Mouse (Mus musculus) activated CD4-positive, CD25-positive, alpha-beta regulatory T cell, adult 4 months (primary cell): ENCODE measurements around the gene Erbb4. TPM values are rescaled to one million over a fixed set of nuclear protein-coding genes. Genes with fewer than 3 reads are reported as not detected.

Experiments
- ATAC-seq: one replicate; pipeline ENCODE4 v1.8.0; 2017
- polyA plus RNA-seq, 2 experiments: library from polyadenylated mRNA; unstranded; fragments of 100-300 nt; shearing (Covaris generic); gene quantifications; one replicate each; pipeline ENCODE4 v1.2.1; 2017

Gene Erbb4
- polyA plus RNA-seq, 2 experiments from 2014 or later: not detected

- no peak for ATAC-seq
These were observed 1053.1 kb downstream of the Erbb4 start for GRCm38 (mm10) chr1:68054715-68055114.

DNA sequence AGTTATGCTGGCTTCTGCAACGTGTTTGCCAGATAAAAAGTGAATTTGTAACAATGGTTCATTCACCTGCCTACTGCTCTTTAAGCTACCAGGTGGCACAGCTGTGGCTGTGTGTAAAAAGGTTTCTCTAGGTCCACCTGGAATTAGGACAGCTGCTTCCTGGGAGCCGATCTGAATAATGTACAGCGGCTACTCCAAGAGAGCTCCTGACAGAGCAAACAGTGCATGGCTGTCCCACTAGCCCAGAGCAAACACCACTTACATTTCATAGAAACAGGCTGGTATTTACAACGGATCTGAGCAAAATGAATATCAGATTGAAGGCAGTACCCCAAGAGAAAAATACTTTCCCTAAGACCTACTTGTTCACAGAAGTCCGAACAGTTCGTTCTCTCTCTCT, 1058.0 kb downstream of the Erbb4 start:
- ATAC-seq: no peak

- no peak for ATAC-seq
These were observed 1060.7 kb downstream of the Erbb4 start for GRCm38 (mm10) chr1:68047139-68047538.

DNA sequence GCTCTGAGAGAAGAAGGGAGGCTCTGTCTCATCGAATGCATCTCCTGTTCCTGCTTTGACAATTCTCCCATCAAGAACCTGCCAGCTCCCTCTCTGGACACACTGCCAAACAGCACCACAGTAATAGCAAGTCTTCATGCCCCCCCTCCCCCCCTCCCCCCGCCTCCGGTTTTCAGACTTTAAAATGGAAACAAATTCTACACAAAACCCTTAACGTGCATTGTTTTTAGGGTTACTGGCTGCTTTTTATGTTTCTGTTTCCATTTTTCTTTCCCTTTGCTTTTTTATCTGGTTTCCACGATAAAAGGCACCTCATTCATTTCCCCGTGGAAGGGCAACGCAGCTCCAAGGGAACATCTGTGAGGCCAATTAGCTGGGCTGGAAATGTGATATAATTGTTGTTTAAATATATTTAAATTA, 1061.3 kb downstream of the Erbb4 start:
- ATAC-seq: no peak

DNA sequence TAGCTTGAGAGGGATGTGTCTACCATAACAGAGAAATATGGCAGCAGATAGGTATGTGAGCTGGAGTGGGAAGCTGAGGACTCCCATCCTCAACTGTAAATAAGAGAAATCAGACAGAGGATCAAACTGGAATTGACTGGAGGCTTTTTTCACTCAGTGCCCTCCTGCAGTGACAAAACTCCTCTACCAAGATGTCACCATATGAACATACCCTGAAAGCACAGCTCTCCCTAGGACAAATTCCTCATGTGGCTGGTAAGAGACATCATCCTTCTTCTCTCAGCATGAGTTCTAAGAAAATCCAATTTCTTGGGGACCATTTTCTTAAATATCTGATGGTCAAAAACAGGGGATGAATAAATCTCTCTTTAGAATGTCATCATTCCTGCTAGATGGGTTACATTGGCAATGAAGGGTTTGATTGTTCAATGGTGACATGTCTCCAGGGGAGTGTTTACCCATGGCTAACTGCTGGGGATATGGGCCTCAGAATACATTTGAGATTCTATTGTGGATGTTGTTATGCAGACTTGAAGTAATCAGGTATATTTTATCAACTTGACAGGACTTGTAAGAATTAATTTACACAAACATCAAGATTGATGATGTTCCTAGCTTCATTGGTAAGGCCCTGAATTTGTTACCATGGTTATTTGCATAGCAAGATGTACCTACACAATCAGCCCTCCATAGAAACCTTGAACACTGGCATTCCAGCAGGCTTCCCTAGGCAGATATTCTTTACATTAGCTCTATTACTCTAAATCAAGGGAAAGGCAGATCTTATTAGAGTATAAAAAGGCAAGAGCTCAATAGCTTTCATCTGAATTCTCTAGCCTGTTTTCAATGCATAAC, 1083.5 kb downstream of the Erbb4 start:
- no peak for ATAC-seq

DNA sequence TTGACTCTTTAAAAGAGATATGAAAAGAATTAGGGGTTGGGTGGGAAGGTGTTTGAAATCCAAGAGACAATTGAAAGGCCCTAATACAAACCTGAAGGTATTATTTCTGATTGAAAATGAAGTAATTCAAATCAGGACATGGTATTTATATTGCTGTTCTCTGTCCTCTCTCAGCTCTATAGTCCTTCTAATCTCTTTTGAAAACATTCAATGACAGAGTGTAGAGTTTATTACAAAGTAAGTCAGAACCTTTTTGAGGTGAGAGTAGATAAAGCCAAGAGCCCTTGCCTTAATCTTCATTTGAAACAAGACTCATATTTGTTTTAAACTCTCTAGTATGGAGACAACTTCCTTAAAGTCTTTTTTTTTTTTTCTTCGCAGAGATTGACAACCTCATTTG, 1087.8 kb downstream of the Erbb4 start:
- no peak for ATAC-seq

- ATAC-seq: no peak
These were observed 1088.2 kb downstream of the Erbb4 start for GRCm38 (mm10) chr1:68019618-68020017.
